Mouse (Mus musculus): ENCODE results near the gene Cacna1g. TPM values are rescaled to one million over a fixed set of nuclear protein-coding genes. Genes with fewer than 3 reads are reported as not detected.

Cacna1g gene
- polyA plus RNA-seq, 1 experiment from 2014 or later: 8.5 TPM

DNA sequence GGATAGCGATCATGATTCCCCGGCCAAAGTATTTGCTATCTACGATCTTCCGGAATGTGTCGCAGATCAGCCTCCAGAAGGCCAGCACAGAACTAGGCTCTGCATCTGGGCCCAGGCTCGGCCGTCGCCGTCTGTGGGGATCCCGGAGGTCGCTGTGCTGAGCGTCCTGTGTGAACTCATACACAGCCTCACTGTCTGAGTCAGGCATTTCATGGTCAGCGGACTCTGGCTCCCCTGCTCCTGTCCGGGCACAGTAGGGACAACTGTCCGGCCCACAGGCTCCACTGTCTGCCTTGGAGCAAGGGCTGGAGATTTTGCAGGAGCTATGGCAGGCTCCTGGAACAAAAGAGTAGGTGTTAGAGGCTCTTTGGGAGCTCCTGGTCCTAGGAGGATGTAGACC lies 17.0 kb downstream of the Cacna1g start:
- Histone ChIP-seq H3K4me3 (replicated peaks) (no peak overlapping the region), H3K9me3 (replicated peaks) (no peaks in the 10 kb centered on the region), H3K27ac (no peak overlapping the region), H3K36me3 (peaks cover 20% of the 10 kb centered on the region; the same call in 1 of the 2 replicates), H3K4me1 (peaks cover 53% of the 10 kb centered on the region), H3K4me2 (no peak overlapping the region), H3K9ac (no peak overlapping the region), H3K27me3 (no peaks in the 10 kb centered on the region)
- WGBS: 78% methylated on average over 15 of the region's 15 CpGs
- ATAC-seq (replicated peaks; ENCODE audit: low FRiP score): no peak

DNA sequence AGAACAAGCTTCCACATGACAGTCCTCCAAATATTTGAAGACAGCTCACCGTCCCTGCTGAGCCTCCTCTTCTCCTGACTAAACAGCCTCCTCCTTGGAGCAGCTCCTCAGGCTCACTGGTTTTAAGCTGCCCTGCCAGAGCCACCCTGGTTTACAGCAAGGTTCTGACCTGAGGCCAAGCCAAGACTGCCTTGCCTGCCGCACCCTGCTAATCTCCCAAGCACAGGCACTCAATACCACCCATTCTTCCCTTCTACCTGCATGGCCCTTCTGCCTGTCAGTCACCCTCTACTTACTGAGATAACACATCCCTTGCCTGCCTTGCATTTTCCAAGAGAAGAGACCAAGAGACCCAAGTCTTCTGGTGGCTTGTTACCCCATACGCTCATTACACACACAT lies 17.7 kb downstream of the Cacna1g start:
- Histone ChIP-seq H3K4me2 (no peak overlapping the region), H3K27me3 (no peaks in the 10 kb centered on the region), H3K36me3 (peaks cover 18% of the 10 kb centered on the region; the same call in 1 of the 2 replicates), H3K27ac (no peak overlapping the region), H3K4me1 (peaks cover 49% of the 10 kb centered on the region), H3K9me3 (replicated peaks) (no peaks in the 10 kb centered on the region), H3K4me3 (replicated peaks) (no peak overlapping the region), H3K9ac (no peak overlapping the region)
- WGBS: 72% methylated on average over 3 of the region's 3 CpGs
- ATAC-seq (replicated peaks; ENCODE audit: low FRiP score): no peak

DNA sequence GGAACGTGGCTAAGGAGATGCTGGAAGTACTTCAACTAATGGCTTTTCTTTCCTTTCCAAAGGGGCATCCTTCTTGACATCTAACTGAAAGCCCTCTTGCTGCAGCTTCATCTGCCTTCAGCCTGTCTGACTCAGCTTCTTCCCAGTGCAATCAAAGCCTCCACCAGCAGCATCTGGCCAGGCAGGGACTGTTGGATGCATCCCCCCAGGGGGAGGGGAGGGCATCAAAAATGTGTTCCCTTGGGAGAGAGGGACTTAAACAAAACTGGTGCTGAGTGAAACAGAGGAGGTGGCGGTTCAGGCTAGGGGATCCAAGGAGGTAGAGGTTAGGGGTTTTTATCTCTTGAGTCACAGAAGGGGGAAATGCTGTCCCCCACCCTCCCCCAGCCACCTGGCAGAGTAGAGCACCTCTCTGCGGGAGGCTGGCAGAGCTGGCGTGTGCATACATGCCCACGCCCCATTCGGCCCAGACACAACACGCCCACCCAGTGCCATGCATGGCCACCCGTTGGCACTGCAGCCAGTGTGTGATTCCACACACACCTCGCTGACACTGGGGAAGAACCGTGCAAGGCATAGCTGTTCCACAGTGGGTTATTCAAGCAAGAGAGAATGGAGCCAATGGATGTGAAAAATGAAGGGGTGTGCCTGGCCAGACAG lies 18.7 kb downstream of the Cacna1g start:
- Histone ChIP-seq H3K4me1 (peaks cover 50% of the 10 kb centered on the region), H3K4me3 (replicated peaks) (no peak overlapping the region), H3K36me3 (peaks cover 18% of the 10 kb centered on the region; the same call in 1 of the 2 replicates), H3K9me3 (replicated peaks) (no peaks in the 10 kb centered on the region), H3K9ac (no peak overlapping the region), H3K27ac (no peak overlapping the region), H3K27me3 (no peaks in the 10 kb centered on the region), H3K4me2 (no peak overlapping the region)
- WGBS: 74% methylated on average over 10 of the region's 10 CpGs
- 0 out of 2 replicates have a peak, but pooled peaks have one; percentile 27 for ATAC-seq (replicated peaks; ENCODE audit: low FRiP score)

DNA sequence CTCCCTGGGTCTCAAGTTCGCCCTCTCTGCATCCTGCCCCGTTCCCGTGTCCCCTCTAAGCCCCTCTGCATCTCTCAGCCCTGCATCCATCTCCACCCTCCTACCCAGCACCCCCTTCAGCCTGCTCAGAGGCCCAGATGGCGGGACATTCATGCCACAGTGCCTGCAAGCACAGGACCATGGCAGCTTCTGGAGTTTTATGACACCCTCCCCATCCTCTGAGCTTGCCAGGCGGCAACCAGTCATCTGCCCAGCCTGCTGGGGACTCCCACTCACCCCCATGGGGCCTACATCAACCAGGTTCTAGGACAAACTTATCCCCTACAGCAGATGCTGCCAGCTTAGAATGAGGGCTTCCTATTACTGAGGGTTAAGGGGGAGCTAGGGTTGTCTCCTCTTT lies 19.2 kb downstream of the Cacna1g start:
- no peaks in the 10 kb centered on the region for H3K9me3 ChIP-seq (replicated peaks)
- H3K4me1 ChIP-seq: peaks cover 50% of the 10 kb centered on the region
- ATAC-seq (replicated peaks; ENCODE audit: low FRiP score): no peak
- H3K4me2 ChIP-seq: no peak overlapping the region
- peaks cover 18% of the 10 kb centered on the region; the same call in 1 of the 2 replicates for H3K36me3 ChIP-seq
- H3K27ac ChIP-seq: no peak overlapping the region
- WGBS: 56% methylated on average over 5 of the region's 5 CpGs
- no peak overlapping the region for H3K9ac ChIP-seq
- H3K27me3 ChIP-seq: no peaks in the 10 kb centered on the region
- H3K4me3 ChIP-seq (replicated peaks): no peak overlapping the region

DNA sequence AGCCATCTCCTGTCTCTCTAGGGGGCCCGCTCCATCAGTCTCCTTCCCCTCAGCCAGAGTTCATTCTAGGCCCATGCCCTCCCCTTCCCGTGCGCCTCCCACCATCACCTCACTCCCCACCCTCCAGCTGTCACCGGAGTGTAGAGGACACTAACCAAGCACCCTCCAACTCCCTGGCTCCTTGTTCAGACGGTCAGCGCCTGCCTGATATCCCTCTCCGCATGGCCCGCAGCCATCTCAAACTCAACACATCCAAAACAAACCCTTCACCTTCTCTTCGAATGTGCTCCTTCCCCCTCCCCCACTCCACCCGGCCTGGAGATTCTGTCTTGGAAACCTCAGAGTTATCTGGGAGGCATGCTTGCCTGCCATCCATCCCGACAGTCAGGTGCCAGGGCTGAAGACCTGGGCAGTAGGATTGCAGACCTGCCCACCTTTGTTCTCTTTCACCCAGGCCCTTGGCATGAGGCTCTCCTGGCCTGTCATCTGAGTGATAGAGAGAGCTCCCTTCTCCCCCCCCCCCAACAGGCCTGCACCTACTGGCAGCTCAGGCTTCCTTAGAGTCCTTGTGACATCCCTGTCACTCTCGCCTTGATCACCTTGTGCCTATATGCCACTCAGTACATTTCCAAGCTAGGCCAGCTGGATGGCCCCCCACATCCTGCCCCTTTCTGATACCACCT lies 22.8 kb downstream of the Cacna1g start:
- Histone ChIP-seq H3K4me3 (replicated peaks) (no peak overlapping the region), H3K27me3 (no peaks in the 10 kb centered on the region), H3K36me3 (no peaks in the 10 kb centered on the region), H3K9me3 (replicated peaks) (no peaks in the 10 kb centered on the region), H3K4me1 (peaks cover 31% of the 10 kb centered on the region), H3K9ac (no peak overlapping the region), H3K27ac (no peak overlapping the region), H3K4me2 (no peak overlapping the region)
- whole genome bisulfite sequencing: 44% methylated on average over 12 of the region's 12 CpGs
- 0 out of 2 replicates have a peak, but pooled peaks have one; percentile 23 for ATAC-seq (replicated peaks; ENCODE audit: low FRiP score)

DNA sequence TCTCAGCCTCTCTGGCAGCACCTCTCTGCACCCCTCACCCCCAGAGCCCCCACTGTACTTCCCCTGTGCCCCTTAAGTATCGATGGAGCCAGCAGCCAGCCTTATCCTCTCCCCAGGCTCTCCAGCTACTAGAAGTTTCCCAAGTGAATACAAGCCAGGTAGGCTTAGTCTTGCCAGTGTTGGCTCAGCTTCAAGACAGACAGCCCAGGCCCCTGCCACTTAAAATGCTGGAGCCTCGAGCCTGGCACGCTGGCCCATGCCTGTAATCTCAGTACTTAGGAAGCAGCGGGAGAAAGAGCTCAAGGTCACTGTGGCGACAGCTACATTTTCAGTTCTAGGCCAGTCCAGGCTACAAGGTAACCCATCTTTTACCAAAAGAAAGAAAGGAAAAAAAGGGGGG lies 24.1 kb downstream of the Cacna1g start:
- Histone ChIP-seq H3K9ac (no peak overlapping the region), H3K27ac (no peak overlapping the region), H3K36me3 (no peaks in the 10 kb centered on the region), H3K4me1 (peaks cover 33% of the 10 kb centered on the region), H3K4me3 (replicated peaks) (no peak overlapping the region), H3K27me3 (no peaks in the 10 kb centered on the region), H3K4me2 (no peak overlapping the region), H3K9me3 (replicated peaks) (no peaks in the 10 kb centered on the region)
- 77% methylated on average over 5 of the region's 5 CpGs for WGBS
- ATAC-seq (replicated peaks; ENCODE audit: low FRiP score): no peak

DNA sequence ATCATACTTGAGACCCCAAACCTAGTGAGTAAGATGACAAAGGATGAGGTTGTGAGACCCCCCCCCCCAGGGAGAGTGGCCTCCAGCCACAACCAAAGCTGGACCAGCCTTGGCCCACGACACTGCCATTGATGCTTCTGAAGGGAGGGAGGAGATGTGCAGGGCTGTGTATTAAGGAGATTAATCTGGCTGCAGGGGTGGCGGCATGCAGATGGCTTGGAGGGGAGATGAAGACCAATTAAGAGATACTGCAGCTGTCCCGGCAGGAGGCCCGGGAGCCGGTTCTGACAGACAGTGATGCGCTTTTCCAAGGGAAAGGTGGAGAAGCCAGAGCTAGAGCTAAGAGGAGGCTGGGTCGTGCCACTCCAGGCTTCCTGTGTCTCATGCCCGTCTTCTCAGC lies 24.8 kb downstream of the Cacna1g start:
- Histone ChIP-seq H3K4me1 (peaks cover 33% of the 10 kb centered on the region), H3K36me3 (no peaks in the 10 kb centered on the region)

DNA sequence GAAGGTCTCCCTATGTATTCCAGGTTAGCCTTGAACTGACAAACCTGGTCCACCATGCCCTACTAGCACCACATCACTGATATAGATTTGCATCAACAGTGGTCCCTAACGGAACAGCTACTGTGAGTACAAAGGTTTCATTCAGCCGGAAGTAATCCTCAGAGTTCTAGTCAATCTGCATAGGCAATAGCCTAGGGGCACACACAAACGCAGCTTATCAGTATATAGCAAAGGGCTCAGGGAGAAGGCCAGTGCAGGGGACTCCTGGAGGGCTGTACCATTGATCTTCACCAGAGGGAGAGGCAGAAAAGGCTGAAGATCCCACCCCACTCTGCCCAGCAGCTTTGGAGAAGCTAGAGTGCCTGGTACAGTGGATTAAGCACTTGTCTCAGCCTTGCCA lies 27.0 kb downstream of the Cacna1g start:
- H3K9ac ChIP-seq: no peak overlapping the region
- H3K4me3 ChIP-seq (replicated peaks): no peak overlapping the region
- peaks cover 55% of the 10 kb centered on the region for H3K4me1 ChIP-seq
- no peak overlapping the region for H3K27ac ChIP-seq
- H3K36me3 ChIP-seq: no peaks in the 10 kb centered on the region
- 51% methylated on average over 3 of the region's 3 CpGs for WGBS
- H3K4me2 ChIP-seq: no peak overlapping the region
- H3K27me3 ChIP-seq: no peaks in the 10 kb centered on the region
- H3K9me3 ChIP-seq (replicated peaks): no peaks in the 10 kb centered on the region
- ATAC-seq (replicated peaks; ENCODE audit: low FRiP score): no peak

More for the DNA sequence above, 24.8 kb downstream of the Cacna1g start:
- Histone ChIP-seq H3K9me3 (replicated peaks) (no peaks in the 10 kb centered on the region), H3K4me2 (no peak overlapping the region), H3K27me3 (no peaks in the 10 kb centered on the region), H3K9ac (no peak overlapping the region), H3K4me3 (replicated peaks) (no peak overlapping the region), H3K27ac (no peak overlapping the region)
- 63% methylated on average over 8 of the region's 8 CpGs for whole genome bisulfite sequencing
- ATAC-seq (replicated peaks; ENCODE audit: low FRiP score): no peak

DNA sequence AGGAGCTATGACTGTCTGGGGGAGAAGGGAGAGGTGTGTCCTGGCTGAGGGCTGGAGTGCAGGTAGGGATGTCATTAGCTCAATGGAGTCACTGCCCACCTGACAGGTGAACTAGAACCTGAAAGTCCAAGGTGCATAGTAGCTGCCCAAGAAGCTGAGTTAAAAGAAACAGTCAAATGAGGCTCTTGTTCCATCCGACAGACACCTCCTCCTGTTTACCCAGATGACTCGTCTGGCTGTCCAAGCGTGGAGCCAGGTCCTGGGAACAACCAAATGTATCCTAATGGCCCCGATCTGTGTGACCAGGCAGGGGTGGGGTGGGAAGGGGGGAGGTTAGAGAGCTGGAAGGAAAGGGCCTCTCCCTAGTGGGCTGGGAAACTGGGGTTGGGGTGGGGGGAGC lies 28.7 kb downstream of the Cacna1g start:
- peaks cover 58% of the 10 kb centered on the region for H3K4me1 ChIP-seq
- no peak overlapping the region for H3K4me2 ChIP-seq
- H3K4me3 ChIP-seq (replicated peaks): no peak overlapping the region
- WGBS: 12% methylated on average over 4 of the region's 4 CpGs
- H3K27ac ChIP-seq: peak overlapping the region; percentile 71
- H3K27me3 ChIP-seq: no peaks in the 10 kb centered on the region
- no peaks in the 10 kb centered on the region for H3K9me3 ChIP-seq (replicated peaks)
- 0 out of 2 replicates have a peak, but pooled peaks cover 4% of the 10 kb centered on the region for H3K36me3 ChIP-seq
- no peak overlapping the region for H3K9ac ChIP-seq
- peak; percentile 61 for ATAC-seq (replicated peaks; ENCODE audit: low FRiP score)

DNA sequence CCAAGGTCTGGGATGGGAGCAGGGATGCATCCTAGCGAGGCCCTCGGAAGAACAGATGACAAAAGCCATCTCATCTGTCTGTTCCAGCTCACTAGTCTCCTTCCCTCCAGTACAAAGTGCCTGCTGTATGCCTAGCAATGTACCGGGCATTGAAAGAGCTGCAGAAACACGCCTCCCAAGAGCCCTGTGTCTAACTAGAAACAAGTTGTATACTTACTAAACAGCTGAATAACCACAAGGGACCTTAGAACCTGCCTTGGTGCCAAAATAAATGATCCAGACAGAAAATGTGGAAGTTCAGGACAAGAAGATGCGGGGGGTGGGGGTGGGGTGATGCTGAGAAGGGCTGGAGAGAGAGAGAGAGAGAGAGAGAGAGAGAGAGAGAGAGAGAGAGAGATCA lies 29.2 kb downstream of the Cacna1g start:
- Histone ChIP-seq H3K27me3 (no peaks in the 10 kb centered on the region), H3K4me3 (replicated peaks) (no peak overlapping the region), H3K4me2 (no peak overlapping the region), H3K4me1 (peaks cover 60% of the 10 kb centered on the region), H3K9ac (no peak overlapping the region), H3K27ac (peak overlapping the region; percentile 71), H3K36me3 (0 out of 2 replicates have a peak, but pooled peaks cover 8% of the 10 kb centered on the region), H3K9me3 (replicated peaks) (no peaks in the 10 kb centered on the region)
- ATAC-seq (replicated peaks; ENCODE audit: low FRiP score): no peak
- WGBS: 35% methylated on average over 5 of the region's 5 CpGs

DNA sequence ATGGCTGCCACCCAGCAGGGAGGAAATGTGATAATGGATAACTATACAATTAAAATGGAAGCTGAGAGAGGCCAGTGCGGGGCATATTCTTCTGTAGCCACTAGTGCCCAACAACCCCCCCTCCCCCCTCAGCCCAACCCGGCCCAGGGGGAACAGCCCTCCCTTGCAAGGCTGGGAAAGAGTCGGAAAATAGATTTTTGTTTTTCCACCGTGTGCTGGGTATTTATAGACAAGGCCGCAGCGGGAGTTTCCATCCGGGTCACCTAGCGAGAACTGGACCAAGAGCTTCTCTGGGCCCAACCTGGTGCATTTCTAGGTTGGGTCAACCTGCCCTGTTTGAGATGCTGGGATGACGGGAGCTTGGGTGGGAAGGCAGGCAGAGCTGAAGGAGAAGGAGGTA lies 32.2 kb downstream of the Cacna1g start:
- no peaks in the 10 kb centered on the region for H3K9me3 ChIP-seq (replicated peaks)

DNA sequence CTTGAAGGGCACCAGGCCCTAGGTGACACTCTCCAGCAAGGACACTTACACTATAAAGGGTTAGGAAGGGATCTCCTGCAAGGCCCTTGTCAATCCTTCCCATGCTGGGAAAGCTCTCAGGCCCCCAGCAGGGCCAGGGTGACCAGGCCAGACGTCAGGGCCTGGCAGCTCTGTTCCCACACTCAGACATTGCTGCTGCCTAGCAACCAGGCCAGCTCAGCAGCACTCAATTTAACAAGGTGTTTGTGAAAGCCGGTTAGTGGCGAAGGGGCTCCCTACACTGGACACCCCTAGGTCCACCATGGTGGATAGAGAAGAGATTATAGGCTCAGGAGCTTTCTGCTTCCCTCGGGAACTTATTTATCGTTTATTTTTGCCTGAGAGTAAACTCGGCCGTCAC lies 32.9 kb downstream of the Cacna1g start:
- H3K36me3 ChIP-seq: peaks cover 16% of the 10 kb centered on the region
- no peak overlapping the region for H3K9ac ChIP-seq
- H3K9me3 ChIP-seq (replicated peaks): no peaks in the 10 kb centered on the region
- H3K27me3 ChIP-seq: peaks cover 5% of the 10 kb centered on the region; the same call in 1 of the 2 replicates
- WGBS: 62% methylated on average over 7 of the region's 7 CpGs
- no peak overlapping the region for H3K4me3 ChIP-seq (replicated peaks)
- no peak overlapping the region for H3K27ac ChIP-seq
- H3K4me1 ChIP-seq: peaks cover 59% of the 10 kb centered on the region
- ATAC-seq (replicated peaks; ENCODE audit: low FRiP score): no peak
- no peak overlapping the region for H3K4me2 ChIP-seq

More for the DNA sequence above, 32.2 kb downstream of the Cacna1g start:
- Histone ChIP-seq H3K36me3 (peaks cover 16% of the 10 kb centered on the region), H3K27me3 (peaks cover 5% of the 10 kb centered on the region; the same call in 1 of the 2 replicates), H3K4me3 (replicated peaks) (no peak overlapping the region), H3K9ac (no peak overlapping the region), H3K27ac (no peak overlapping the region), H3K4me2 (no peak overlapping the region), H3K4me1 (peaks cover 60% of the 10 kb centered on the region)
- ATAC-seq (replicated peaks; ENCODE audit: low FRiP score): no peak
- 63% methylated on average over 9 of the region's 9 CpGs for WGBS
